Mouse (Mus musculus): ENCODE measurements at regions not wholly inside any gene's neighbourhood (a gene's known extent, or its start where the extent isn't known, plus 50 kb on each side); places are given as distances from the start of the nearest gene placed in this dataset.
A peak's percentile ranks its signal among the peaks of the same experiment; 100 is the strongest.

- DNase-seq, result no peak
These were observed 54.1 kb upstream of the Rell1 start for GRCm38 (mm10) chr5:64022633-64023323.

GRCm38 (mm10) chr5:64023324-64023650 lies 54.6 kb upstream of the Rell1 start:
- no peak for DNase-seq

GRCm38 (mm10) chr5:64024420-64024819 lies 55.7 kb upstream of the Rell1 start:
- no peak for DNase-seq

- DNase-seq, result no peak
These were observed 59.0 kb upstream of the Rell1 start for GRCm38 (mm10) chr5:64027733-64028132.

GRCm38 (mm10) chr5:64029622-64030145 lies 61.0 kb upstream of the Rell1 start:
- DNase-seq, result no peak

- peak; percentile 21 to 25 for DNase-seq
These were observed 61.7 kb upstream of the Rell1 start for GRCm38 (mm10) chr5:64030281-64030960.

GRCm38 (mm10) chr5:64038394-64038793 lies 54.4 kb upstream of the Pgm2 start:
- DNase-seq, result no peak

- no peak for DNase-seq
These were observed 52.1 kb upstream of the Pgm2 start for GRCm38 (mm10) chr5:64040676-64041075.
